Mouse (Mus musculus) C2C12 (cell line): ENCODE data around the gene Pdzrn4. TPM values are rescaled to one million over a fixed set of nuclear protein-coding genes. Genes with fewer than 3 reads are reported as not detected.
A peak's percentile ranks its signal among the peaks of the same experiment; 100 is the strongest.

Experiments
- H3K27me3 ChIP-seq: one replicate; pipeline ENCODE4 v1.6.1; 2011; ENCODE audit not compliant: control insufficient read depth, insufficient read depth, insufficient read length
- H3K36me3 ChIP-seq: one replicate; pipeline ENCODE4 v1.6.1; 2011; ENCODE audit not compliant: control insufficient read depth, insufficient read depth
- H3K4me3 ChIP-seq: one replicate; pipeline ENCODE4 v1.5.1; 2011; ENCODE audit warnings: mild to moderate bottlenecking, control low read depth; ENCODE audit not compliant: poor library complexity, insufficient read depth, severe bottlenecking
- H3K79me2 ChIP-seq: one replicate; pipeline ENCODE4 v1.6.1; 2011; ENCODE audit not compliant: control insufficient read depth, insufficient read depth
- H3K79me3 ChIP-seq: one replicate; pipeline ENCODE4 v1.6.1; 2011; ENCODE audit warnings: low read depth, control low read depth
- H3ac ChIP-seq: one replicate; pipeline ENCODE3; 2011; ENCODE audit warnings: low read depth; ENCODE audit not compliant: control insufficient read depth, insufficient read length
- CEBPB ChIP-seq: IDR thresholded peaks from one replicate; pipeline ENCODE4 v1.6.1; 2011; ENCODE audit warnings: low read depth, mild to moderate bottlenecking, control low read depth, moderate library complexity
- CTCF ChIP-seq: IDR thresholded peaks from one replicate; pipeline ENCODE4 v1.5.1; 2011; ENCODE audit not compliant: control insufficient read depth, insufficient read depth, insufficient read length
- FOSL1 ChIP-seq: IDR thresholded peaks from one replicate; pipeline ENCODE4 v1.8.0; 2011; ENCODE audit warnings: mild to moderate bottlenecking, low read length; ENCODE audit not compliant: poor library complexity, insufficient read depth, severe bottlenecking
- MAX ChIP-seq: IDR thresholded peaks from one replicate; pipeline ENCODE4 v1.6.1; 2011; ENCODE audit warnings: mild to moderate bottlenecking, control low read depth
- MYOD1 ChIP-seq: IDR thresholded peaks from one replicate; pipeline ENCODE4 v1.6.1; 2011; ENCODE audit warnings: low read depth; ENCODE audit not compliant: control insufficient read depth, insufficient read length
- MYOG ChIP-seq: IDR thresholded peaks from one replicate; pipeline ENCODE4 v1.6.1; 2011; ENCODE audit not compliant: control insufficient read depth, insufficient read length; ENCODE audit errors: extremely low read depth
- USF1 ChIP-seq: IDR thresholded peaks from one replicate; pipeline ENCODE4 v1.6.1; 2011; ENCODE audit warnings: low read depth, mild to moderate bottlenecking, control low read depth, moderate library complexity
- polyA plus RNA-seq: library from polyadenylated mRNA; unstranded; fragments of >200 nt; fragmentation: generic; extraction: Trizol; gene quantifications from one replicate; pipeline ENCODE4 v1.2.1, GENCODE M21; 2012; ENCODE audit warnings: missing spikeins

Gene Pdzrn4
- polyA plus RNA-seq, 1 experiment = 0.01 TPM

- Histone ChIP-seq H3K79me2 (no peaks in the 10 kb centered on the region), H3K79me3 (no peaks in the 10 kb centered on the region), H3K4me3 (no peak overlapping the region), H3K36me3 (no peaks in the 10 kb centered on the region), H3ac (no peak overlapping the region), H3K27me3 (no peaks in the 10 kb centered on the region)
- no peak for TF ChIP-seq MYOG
- TF ChIP-seq USF1 = no peak
- TF ChIP-seq CEBPB = no peak
- no peak for TF ChIP-seq MYOD1
- TF ChIP-seq FOSL1 = no peak
- TF ChIP-seq MAX = no peak
- no peak for TF ChIP-seq CTCF
These were observed 279.4 kb downstream of the Pdzrn4 start for GRCm38 (mm10) chr15:92676096-92676495.

DNA sequence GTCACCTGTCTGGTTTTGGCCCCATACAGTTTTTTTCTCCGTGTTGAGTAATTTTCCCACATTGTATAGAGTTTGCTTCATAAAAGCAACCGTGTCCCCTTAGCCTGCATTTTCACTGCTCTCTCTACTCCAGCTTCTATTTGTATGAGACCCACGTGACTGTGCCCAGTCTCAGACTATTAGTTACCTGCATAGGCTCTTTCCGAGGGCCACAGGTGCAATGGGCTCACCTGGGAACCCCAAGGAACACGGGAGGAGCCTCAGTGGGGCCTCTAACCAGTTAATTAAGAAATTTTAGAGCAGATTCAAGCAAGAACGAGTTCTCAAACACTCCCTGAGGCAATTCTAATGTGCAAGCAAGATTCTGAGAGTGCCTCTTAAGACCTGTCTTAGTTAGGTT is 281.7 kb downstream of the Pdzrn4 start:
- H3K27me3 ChIP-seq = no peaks in the 10 kb centered on the region
- no peak overlapping the region for H3K4me3 ChIP-seq
- no peaks in the 10 kb centered on the region for H3K36me3 ChIP-seq
- no peaks in the 10 kb centered on the region for H3K79me2 ChIP-seq
- no peak overlapping the region for H3ac ChIP-seq
- no peaks in the 10 kb centered on the region for H3K79me3 ChIP-seq
- no peak for TF ChIP-seq USF1
- no peak for TF ChIP-seq CTCF
- TF ChIP-seq FOSL1 = no peak
- TF ChIP-seq MYOG = no peak
- TF ChIP-seq MAX = no peak
- TF ChIP-seq CEBPB = no peak
- no peak for TF ChIP-seq MYOD1

DNA sequence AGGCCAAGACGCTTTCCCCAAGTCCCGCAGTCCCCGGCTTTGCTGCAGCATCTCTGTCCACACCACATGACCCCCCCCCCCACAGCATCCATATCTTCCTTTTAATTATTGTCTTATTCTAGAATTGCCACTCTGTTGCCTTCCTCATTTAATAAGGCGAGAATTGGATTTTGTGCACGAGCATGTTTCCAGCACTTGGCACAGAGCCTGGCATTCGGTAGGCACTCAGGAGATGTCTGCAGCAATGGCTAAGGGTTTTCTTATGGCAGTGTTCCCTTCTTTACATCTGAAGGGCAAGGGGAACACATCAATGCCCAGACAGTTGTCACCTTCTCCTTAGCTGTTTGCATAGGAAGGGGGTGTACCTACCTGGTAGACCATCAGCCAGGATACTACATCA is 282.9 kb downstream of the Pdzrn4 start:
- Histone ChIP-seq H3ac (no peak overlapping the region), H3K4me3 (no peak overlapping the region)
- no peak for TF ChIP-seq CEBPB
- no peak for TF ChIP-seq MYOD1
- TF ChIP-seq CTCF = no peak
- TF ChIP-seq USF1 = no peak
- no peak for TF ChIP-seq MAX
- no peak for TF ChIP-seq FOSL1
- no peak for TF ChIP-seq MYOG

GRCm38 (mm10) chr15:92696276-92696956 is 299.7 kb downstream of the Pdzrn4 start:
- Histone ChIP-seq H3ac (no peak overlapping the region), H3K36me3 (no peaks in the 10 kb centered on the region), H3K79me2 (no peaks in the 10 kb centered on the region), H3K79me3 (no peaks in the 10 kb centered on the region), H3K27me3 (no peaks in the 10 kb centered on the region), H3K4me3 (no peak overlapping the region)
- TF ChIP-seq CEBPB = no peak
- TF ChIP-seq MYOD1 = peak; percentile 18

More for the DNA sequence above, 282.9 kb downstream of the Pdzrn4 start:
- H3K79me2 ChIP-seq = no peaks in the 10 kb centered on the region
- no peaks in the 10 kb centered on the region for H3K79me3 ChIP-seq
- H3K27me3 ChIP-seq = no peaks in the 10 kb centered on the region
- no peaks in the 10 kb centered on the region for H3K36me3 ChIP-seq

DNA sequence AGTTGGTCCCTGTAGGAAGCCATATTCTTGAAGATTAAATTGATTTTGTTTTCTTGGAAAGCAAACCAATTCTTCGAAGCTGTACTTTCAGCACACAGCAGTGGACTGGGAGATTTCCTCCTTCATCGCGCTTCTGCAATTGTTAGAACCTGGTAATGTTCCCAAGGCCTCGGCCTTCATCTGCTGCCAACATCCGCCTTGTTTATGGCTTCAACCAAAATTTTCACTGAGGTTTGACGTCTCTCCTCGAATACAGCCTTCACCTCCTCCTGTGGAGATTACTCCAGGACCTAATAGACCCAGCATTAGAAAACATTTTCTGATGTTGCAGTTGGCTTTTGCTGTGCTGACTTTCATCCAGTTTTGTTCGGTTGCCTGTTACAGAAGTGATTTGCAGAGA is 307.5 kb downstream of the Pdzrn4 start:
- Histone ChIP-seq H3ac (no peak overlapping the region), H3K79me2 (no peaks in the 10 kb centered on the region), H3K27me3 (no peaks in the 10 kb centered on the region), H3K79me3 (no peaks in the 10 kb centered on the region), H3K4me3 (no peak overlapping the region), H3K36me3 (no peaks in the 10 kb centered on the region)
- no peak for TF ChIP-seq MYOD1

DNA sequence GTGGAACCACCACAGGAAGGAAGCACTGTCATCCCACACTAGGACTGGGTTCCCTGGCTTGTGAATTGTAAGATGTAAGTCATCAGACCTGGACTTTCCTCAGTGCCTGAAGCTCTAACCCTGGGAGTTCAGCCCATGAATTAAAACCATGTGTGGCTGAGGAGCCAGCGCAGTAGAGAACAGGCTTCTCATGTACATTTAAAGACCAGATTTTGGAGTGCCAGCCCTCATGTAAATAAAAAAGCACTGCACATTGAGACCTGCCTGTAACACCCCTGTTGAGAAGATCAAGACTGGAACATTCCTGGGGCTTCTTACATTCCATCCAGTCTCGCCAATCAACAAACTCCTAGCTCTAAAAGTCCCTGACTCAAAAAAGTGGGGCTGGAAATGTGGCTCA is 342.0 kb downstream of the Pdzrn4 start:
- Histone ChIP-seq H3K27me3 (no peaks in the 10 kb centered on the region), H3K4me3 (no peak overlapping the region), H3K36me3 (no peaks in the 10 kb centered on the region), H3K79me3 (no peaks in the 10 kb centered on the region), H3ac (no peak overlapping the region), H3K79me2 (no peaks in the 10 kb centered on the region)
- TF ChIP-seq CEBPB (no peak), FOSL1 (no peak), CTCF (no peak), MYOD1 (no peak), USF1 (no peak), MAX (no peak), MYOG (no peak)
